Mouse (Mus musculus): ENCODE measurements around the gene Icmt. TPM values are rescaled to one million over a fixed set of nuclear protein-coding genes. Genes with fewer than 3 reads are reported as not detected.

Icmt gene
- polyA plus RNA-seq, 1 experiment from 2014 or later, result 23.4 TPM

DNA sequence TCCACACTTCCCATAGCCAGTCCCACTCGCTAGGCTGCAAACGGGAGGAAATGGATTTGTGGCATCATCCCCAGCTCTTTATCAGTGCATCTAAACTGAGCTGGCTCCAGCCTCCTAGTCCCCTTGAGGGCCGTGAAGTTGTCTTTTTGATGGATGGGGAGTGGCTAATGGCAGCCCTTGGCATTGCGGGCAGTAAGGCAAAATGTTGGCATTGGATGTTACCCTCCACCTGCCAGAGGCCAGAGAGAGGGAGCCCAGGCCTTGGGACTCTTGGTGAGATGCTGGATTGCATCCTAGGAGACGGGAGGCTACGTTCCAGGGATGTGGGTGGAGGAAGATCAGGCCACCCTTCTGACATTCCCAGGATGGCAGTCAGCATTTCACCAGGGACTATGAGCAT is 9.0 kb downstream of the Icmt start:
- ATAC-seq (replicated peaks; ENCODE audit: insufficient number of reproducible peaks, low FRiP score, low TSS enrichment, low read depth), result no peak
- Histone ChIP-seq H3K36me3 (replicated peaks; ENCODE audit: control insufficient read depth, insufficient read depth, low read depth, low read length) (0 out of 2 replicates have a peak, but pooled peaks cover 2% of the 10 kb centered on the region), H3K4me3 (ENCODE audit: low read depth, low read length) (no peak overlapping the region), H3K4me2 (ENCODE audit: low read depth, low read length) (no peak overlapping the region), H3K27ac (replicated peaks; ENCODE audit: low read depth, low read length) (no peak overlapping the region), H3K9ac (replicated peaks; ENCODE audit: low read length) (no peak overlapping the region), H3K27me3 (ENCODE audit: control insufficient read depth, insufficient read depth, low read length) (no peaks in the 10 kb centered on the region; the same call in 1 of the 2 replicates), H3K4me1 (ENCODE audit: control insufficient read depth, insufficient read depth, low read length) (no peaks in the 10 kb centered on the region), H3K9me3 (replicated peaks; ENCODE audit: control insufficient read depth, low read length) (no peaks in the 10 kb centered on the region)
- WGBS, result 83% methylated on average over 6 of the region's 6 CpGs
- DNase-seq (ENCODE audit: low spot score), result no peak

DNA sequence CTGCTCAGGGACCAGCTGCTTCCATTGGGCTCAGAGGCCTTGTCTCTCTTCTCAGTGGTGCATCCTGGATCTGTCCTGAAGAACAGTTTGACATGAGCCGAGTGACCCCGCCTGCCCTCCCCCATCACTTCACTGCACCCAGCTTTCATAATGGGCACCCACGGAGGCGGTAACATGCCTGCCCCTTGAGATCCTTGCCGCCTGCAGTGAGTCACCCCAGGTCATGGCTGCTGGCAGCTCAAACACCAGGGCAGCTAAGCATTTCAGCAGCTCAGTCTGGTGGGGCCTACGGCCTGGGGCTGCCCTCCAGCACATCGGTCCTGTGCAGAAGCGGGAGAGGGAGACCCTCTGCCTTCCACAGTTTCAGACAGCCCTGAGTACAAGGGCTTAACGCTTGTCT is 10.5 kb downstream of the Icmt start:
- ATAC-seq (replicated peaks; ENCODE audit: insufficient number of reproducible peaks, low FRiP score, low TSS enrichment, low read depth) (no peak), DNase-seq (ENCODE audit: low spot score) (no peak)
- WGBS, result 77% methylated on average over 9 of the region's 9 CpGs
- H3K27ac ChIP-seq (replicated peaks; ENCODE audit: low read depth, low read length), result no peak overlapping the region
- H3K4me1 ChIP-seq (ENCODE audit: control insufficient read depth, insufficient read depth, low read length), result no peaks in the 10 kb centered on the region
- H3K27me3 ChIP-seq (ENCODE audit: control insufficient read depth, insufficient read depth, low read length), result peaks cover 14% of the 10 kb centered on the region
- 0 out of 2 replicates have a peak, but pooled peaks cover 2% of the 10 kb centered on the region for H3K36me3 ChIP-seq (replicated peaks; ENCODE audit: control insufficient read depth, insufficient read depth, low read depth, low read length)
- H3K4me3 ChIP-seq (ENCODE audit: low read depth, low read length), result no peak overlapping the region
- H3K4me2 ChIP-seq (ENCODE audit: low read depth, low read length), result no peak overlapping the region
- no peak overlapping the region for H3K9ac ChIP-seq (replicated peaks; ENCODE audit: low read length)
- H3K9me3 ChIP-seq (replicated peaks; ENCODE audit: control insufficient read depth, low read length), result no peaks in the 10 kb centered on the region

DNA sequence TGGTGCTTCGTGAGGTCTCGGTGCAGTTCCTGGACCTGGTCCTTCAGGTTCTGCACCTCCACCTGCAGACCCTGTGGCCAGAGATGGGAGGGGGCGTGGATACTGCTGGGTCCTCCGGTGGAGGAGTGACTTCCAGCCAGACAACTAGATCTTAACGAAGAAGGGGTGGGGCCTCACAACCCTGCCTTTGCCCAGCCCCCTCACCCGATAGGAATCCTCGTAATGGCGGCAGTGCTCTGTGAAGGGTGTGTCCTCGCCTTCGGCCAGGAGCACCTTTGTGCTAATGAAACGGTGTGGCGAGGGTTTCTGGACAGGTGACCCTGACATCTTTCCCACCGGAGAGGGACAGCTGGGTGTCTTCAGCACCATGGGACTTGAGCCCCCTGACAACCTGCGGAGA is 15.2 kb downstream of the Icmt start:
- no peak for ATAC-seq (replicated peaks; ENCODE audit: insufficient number of reproducible peaks, low FRiP score, low TSS enrichment, low read depth)
- H3K4me3 ChIP-seq (ENCODE audit: low read depth, low read length), result peak overlapping the region; percentile 0; the same call in 1 of the 2 replicates
- WGBS, result 2% methylated on average over 14 of the region's 14 CpGs

DNA sequence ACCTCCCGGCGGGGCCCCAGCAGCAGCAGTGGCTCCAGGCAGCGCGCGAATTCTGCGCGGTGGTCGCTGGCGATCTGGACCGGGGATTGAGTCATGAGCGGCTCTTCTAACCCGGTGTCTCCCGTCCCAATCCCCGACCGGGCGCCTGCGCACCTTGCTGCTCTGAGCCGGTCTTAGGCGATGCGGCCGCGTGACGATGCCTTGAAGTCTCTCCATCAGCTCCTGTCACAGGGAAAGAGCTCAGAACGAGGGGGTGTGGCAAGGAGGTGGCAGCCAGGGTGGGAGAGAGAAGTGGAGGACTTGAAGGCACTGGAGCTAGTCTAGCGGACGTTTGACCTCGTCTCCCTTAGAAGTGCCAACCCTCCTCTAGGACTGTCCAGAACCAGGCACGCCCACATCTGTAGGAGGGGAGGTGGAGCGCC is 16.2 kb downstream of the Icmt start:
- ATAC-seq (replicated peaks; ENCODE audit: insufficient number of reproducible peaks, low FRiP score, low TSS enrichment, low read depth) (peak; percentile 46), DNase-seq (ENCODE audit: low spot score) (peak; percentile 46)
- Histone ChIP-seq H3K27ac (replicated peaks; ENCODE audit: low read depth, low read length) (no peak overlapping the region), H3K4me1 (ENCODE audit: control insufficient read depth, insufficient read depth, low read length) (peaks cover 8% of the 10 kb centered on the region; the same call in 1 of the 2 replicates), H3K27me3 (ENCODE audit: control insufficient read depth, insufficient read depth, low read length) (peaks cover 63% of the 10 kb centered on the region), H3K36me3 (replicated peaks; ENCODE audit: control insufficient read depth, insufficient read depth, low read depth, low read length) (no peaks in the 10 kb centered on the region), H3K9me3 (replicated peaks; ENCODE audit: control insufficient read depth, low read length) (no peaks in the 10 kb centered on the region), H3K4me3 (ENCODE audit: low read depth, low read length) (peak overlapping the region; percentile 23), H3K9ac (replicated peaks; ENCODE audit: low read length) (peak overlapping the region; percentile 47), H3K4me2 (ENCODE audit: low read depth, low read length) (peak overlapping the region; percentile 54)
- WGBS, result under 1% methylated on average over 29 of the region's 29 CpGs

More for the DNA sequence above, 15.2 kb downstream of the Icmt start:
- Histone ChIP-seq H3K4me1 (ENCODE audit: control insufficient read depth, insufficient read depth, low read length) (peaks cover 8% of the 10 kb centered on the region; the same call in 1 of the 2 replicates), H3K9ac (replicated peaks; ENCODE audit: low read length) (no peak overlapping the region), H3K9me3 (replicated peaks; ENCODE audit: control insufficient read depth, low read length) (no peaks in the 10 kb centered on the region), H3K27me3 (ENCODE audit: control insufficient read depth, insufficient read depth, low read length) (peaks cover 56% of the 10 kb centered on the region), H3K27ac (replicated peaks; ENCODE audit: low read depth, low read length) (no peak overlapping the region), H3K4me2 (ENCODE audit: low read depth, low read length) (0 out of 2 replicates have a peak overlapping the region, but pooled peaks have one; percentile 11), H3K36me3 (replicated peaks; ENCODE audit: control insufficient read depth, insufficient read depth, low read depth, low read length) (no peaks in the 10 kb centered on the region)
- DNase-seq (ENCODE audit: low spot score), result no peak

DNA sequence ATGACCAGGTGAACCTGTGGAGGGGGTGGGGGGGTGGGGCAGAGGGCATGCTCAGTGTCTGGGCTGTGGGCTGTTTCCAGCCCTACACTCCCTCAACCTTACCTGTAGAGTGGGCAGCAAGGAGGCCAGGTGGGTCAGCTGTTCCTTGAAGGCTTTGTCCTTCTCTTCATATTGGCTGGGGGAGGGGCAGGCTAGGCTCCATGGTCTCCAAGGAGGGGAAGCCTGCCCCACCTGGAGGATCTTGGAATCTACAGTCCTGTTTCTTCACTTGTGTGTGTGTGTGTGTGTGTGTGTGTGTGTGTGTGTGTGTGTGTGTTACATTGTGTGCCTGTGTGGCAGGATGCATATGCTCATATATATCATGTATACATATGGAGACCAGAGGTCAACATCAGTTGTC is 16.9 kb downstream of the Icmt start:
- no peak overlapping the region for H3K9ac ChIP-seq (replicated peaks; ENCODE audit: low read length)
- peaks cover 8% of the 10 kb centered on the region; the same call in 1 of the 2 replicates for H3K4me1 ChIP-seq (ENCODE audit: control insufficient read depth, insufficient read depth, low read length)
- no peaks in the 10 kb centered on the region for H3K9me3 ChIP-seq (replicated peaks; ENCODE audit: control insufficient read depth, low read length)
- no peaks in the 10 kb centered on the region for H3K36me3 ChIP-seq (replicated peaks; ENCODE audit: control insufficient read depth, insufficient read depth, low read depth, low read length)
- H3K27ac ChIP-seq (replicated peaks; ENCODE audit: low read depth, low read length), result no peak overlapping the region
- ATAC-seq (replicated peaks; ENCODE audit: insufficient number of reproducible peaks, low FRiP score, low TSS enrichment, low read depth), result no peak
- peaks cover 66% of the 10 kb centered on the region for H3K27me3 ChIP-seq (ENCODE audit: control insufficient read depth, insufficient read depth, low read length)
- DNase-seq (ENCODE audit: low spot score), result peak; percentile 66
- H3K4me3 ChIP-seq (ENCODE audit: low read depth, low read length), result peak overlapping the region; percentile 23; the same call in 1 of the 2 replicates
- H3K4me2 ChIP-seq (ENCODE audit: low read depth, low read length), result no peak overlapping the region

DNA sequence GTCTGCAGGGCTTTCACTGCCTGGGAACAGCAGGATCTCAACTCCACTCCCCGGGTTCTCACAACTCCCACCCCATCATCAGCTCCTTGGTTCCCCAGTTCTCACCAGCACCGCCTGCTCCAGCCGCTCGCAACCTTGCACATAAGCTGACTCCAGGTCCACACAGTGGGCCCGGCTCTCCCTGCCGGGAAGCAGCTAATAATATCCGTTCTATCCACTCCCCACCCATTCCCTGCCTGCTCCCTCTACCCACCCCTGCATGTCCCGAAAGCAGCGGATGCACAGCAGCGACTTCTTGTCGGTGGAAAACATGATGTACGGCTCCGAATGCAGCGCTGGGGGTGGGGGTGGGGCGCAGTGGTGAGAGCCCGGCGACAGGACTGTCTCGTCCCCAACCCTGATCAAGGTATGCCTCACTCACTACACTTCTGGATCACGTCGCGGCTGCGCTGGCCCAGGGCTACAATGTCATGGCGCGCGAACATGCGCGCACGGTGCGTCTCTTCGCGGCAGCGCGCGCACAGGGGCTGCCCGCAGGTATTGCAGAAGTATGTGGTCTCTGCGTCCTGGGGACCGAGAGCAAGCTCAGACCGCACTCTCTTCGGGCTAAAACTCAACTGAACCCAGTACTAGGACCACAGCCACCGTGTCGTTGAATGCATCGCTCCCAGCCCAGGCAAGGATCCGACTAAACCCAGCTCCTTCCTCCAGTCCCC is 18.6 kb downstream of the Icmt start:
- no peaks in the 10 kb centered on the region for H3K36me3 ChIP-seq (replicated peaks; ENCODE audit: control insufficient read depth, insufficient read depth, low read depth, low read length)
- H3K27ac ChIP-seq (replicated peaks; ENCODE audit: low read depth, low read length), result no peak overlapping the region
- peak; percentile 43 for DNase-seq (ENCODE audit: low spot score)
- H3K9me3 ChIP-seq (replicated peaks; ENCODE audit: control insufficient read depth, low read length), result no peaks in the 10 kb centered on the region
- H3K4me1 ChIP-seq (ENCODE audit: control insufficient read depth, insufficient read depth, low read length), result peaks cover 8% of the 10 kb centered on the region; the same call in 1 of the 2 replicates
- peak overlapping the region; percentile 26 for H3K4me3 ChIP-seq (ENCODE audit: low read depth, low read length)
- H3K4me2 ChIP-seq (ENCODE audit: low read depth, low read length), result peak overlapping the region; percentile 38
- WGBS, result 2% methylated on average over 43 of the region's 43 CpGs
- no peak overlapping the region for H3K9ac ChIP-seq (replicated peaks; ENCODE audit: low read length)
- no peak for ATAC-seq (replicated peaks; ENCODE audit: insufficient number of reproducible peaks, low FRiP score, low TSS enrichment, low read depth)
- peaks cover 66% of the 10 kb centered on the region for H3K27me3 ChIP-seq (ENCODE audit: control insufficient read depth, insufficient read depth, low read length)

DNA sequence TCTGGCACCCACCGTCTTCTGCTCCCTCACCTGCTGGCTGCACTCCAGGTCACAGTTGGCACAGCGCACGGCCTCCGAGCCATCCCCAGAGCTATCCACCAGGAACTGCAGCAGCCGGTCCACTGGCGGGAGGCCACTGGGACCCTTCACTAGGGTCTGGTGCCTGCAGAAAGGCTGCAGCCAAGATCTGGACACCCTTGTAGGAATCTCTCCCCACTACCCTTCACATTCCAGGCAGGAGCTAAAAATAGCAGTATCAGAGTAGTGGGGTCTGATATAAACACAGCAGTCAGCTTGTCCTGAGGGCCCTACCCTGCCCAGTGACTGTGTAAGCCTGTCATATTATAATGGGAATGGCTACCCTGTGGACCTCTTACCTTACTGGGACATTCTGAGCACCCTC is 20.6 kb downstream of the Icmt start:
- DNase-seq (ENCODE audit: low spot score), result no peak
- H3K4me2 ChIP-seq (ENCODE audit: low read depth, low read length), result no peak overlapping the region
- H3K9me3 ChIP-seq (replicated peaks; ENCODE audit: control insufficient read depth, low read length), result no peaks in the 10 kb centered on the region
- peaks cover 51% of the 10 kb centered on the region for H3K27me3 ChIP-seq (ENCODE audit: control insufficient read depth, insufficient read depth, low read length)
- ATAC-seq (replicated peaks; ENCODE audit: insufficient number of reproducible peaks, low FRiP score, low TSS enrichment, low read depth), result no peak
- H3K9ac ChIP-seq (replicated peaks; ENCODE audit: low read length), result no peak overlapping the region
- 83% methylated on average over 6 of the region's 6 CpGs for WGBS
- H3K4me3 ChIP-seq (ENCODE audit: low read depth, low read length), result no peak overlapping the region
- no peak overlapping the region for H3K27ac ChIP-seq (replicated peaks; ENCODE audit: low read depth, low read length)
- H3K4me1 ChIP-seq (ENCODE audit: control insufficient read depth, insufficient read depth, low read length), result peaks cover 8% of the 10 kb centered on the region; the same call in 1 of the 2 replicates
- H3K36me3 ChIP-seq (replicated peaks; ENCODE audit: control insufficient read depth, insufficient read depth, low read depth, low read length), result no peaks in the 10 kb centered on the region

DNA sequence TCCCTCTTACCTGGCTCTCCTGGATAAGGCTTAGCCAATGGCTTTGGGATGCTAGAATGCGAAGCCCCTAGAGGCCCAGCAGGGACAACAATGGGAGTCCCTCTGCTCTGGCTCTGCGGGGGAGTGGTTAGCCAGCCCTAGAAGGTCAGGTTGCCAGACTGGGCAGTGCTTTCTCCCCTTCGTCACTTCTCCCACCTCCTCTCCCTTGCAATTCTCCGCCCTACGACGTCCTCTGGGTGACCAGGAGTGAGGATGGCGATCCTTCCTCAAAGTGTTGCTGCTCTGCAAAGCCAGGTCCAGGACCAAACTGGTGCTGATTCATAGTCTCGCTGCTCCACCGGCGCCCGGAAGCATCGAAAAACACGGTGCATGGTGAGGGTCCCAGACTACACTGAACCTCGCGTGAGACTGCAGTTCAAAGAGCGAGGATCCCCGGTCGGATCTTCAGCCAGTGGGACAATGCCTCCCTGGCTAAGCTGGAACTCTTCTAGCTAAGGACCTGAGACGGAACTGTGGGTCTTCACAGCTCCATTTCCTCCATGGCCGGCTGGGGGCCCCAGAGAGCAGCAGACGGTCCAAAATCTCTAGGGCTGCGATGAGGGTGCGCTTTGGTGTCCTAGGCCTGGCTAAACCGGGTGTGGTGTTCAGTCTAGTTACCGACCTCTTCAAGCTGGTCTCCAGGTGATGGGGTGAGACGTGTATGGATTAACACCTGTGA is 21.6 kb downstream of the Icmt start, which contains the start of gene Rnf207:
TSS of gene Rnf207 (minus strand) at position 477 of the 718 bp plus-strand sequence.
- Histone ChIP-seq H3K36me3 (replicated peaks; ENCODE audit: control insufficient read depth, insufficient read depth, low read depth, low read length) (no peaks in the 10 kb centered on the region), H3K9ac (replicated peaks; ENCODE audit: low read length) (peak within 1 kb of the TSS; percentile 43), H3K27ac (replicated peaks; ENCODE audit: low read depth, low read length) (no peak within 1 kb of the TSS), H3K4me1 (ENCODE audit: control insufficient read depth, insufficient read depth, low read length) (peaks cover 3% of the 10 kb centered on the region; the same call in 1 of the 2 replicates), H3K9me3 (replicated peaks; ENCODE audit: control insufficient read depth, low read length) (no peaks in the 10 kb centered on the region), H3K4me2 (ENCODE audit: low read depth, low read length) (peak within 1 kb of the TSS; percentile 41; the same call in 1 of the 2 replicates), H3K27me3 (ENCODE audit: control insufficient read depth, insufficient read depth, low read length) (peaks cover 40% of the 10 kb centered on the region), H3K4me3 (ENCODE audit: low read depth, low read length) (no peak within 1 kb of the TSS)
- DNase-seq (ENCODE audit: low spot score) (peak; percentile 63), ATAC-seq (replicated peaks; ENCODE audit: insufficient number of reproducible peaks, low FRiP score, low TSS enrichment, low read depth) (no peak)
- 2% methylated on average over 26 of the region's 26 CpGs for WGBS

All from embryonic facial prominence, embryonic 11.5 days (tissue).